Mouse (Mus musculus) kidney, adult 2 months (tissue): ENCODE results near the gene Ranbp1. TPM values are rescaled to one million over a fixed set of nuclear protein-coding genes. Genes with fewer than 3 reads are reported as not detected.
A peak's percentile ranks its signal among the peaks of the same experiment; 100 is the strongest.

Experiments
- DNase-seq: peaks from one replicate; pipeline ENCODE4 v3.0.0; 2021
- H3K27ac ChIP-seq: fragments of 200-500 bp; 2 replicates; pipeline ENCODE4 v1.5.1; 2012; ENCODE audit warnings: low read depth, low read length, control low read depth, inconsistent platforms; ENCODE audit not compliant: insufficient read depth
- H3K27me3 ChIP-seq: fragments of 200-500 bp; replicated peaks from 2 replicates; pipeline ENCODE4 v1.6.1; 2012; ENCODE audit warnings: mild to moderate bottlenecking, moderate library complexity, low read length, inconsistent platforms; ENCODE audit not compliant: control insufficient read depth, insufficient read depth
- H3K36me3 ChIP-seq: fragments of 200-500 bp; 2 replicates; pipeline ENCODE4 v1.6.1; 2012; ENCODE audit warnings: mild to moderate bottlenecking, moderate library complexity, low read length, inconsistent platforms; ENCODE audit not compliant: control insufficient read depth, insufficient read depth
- H3K4me1 ChIP-seq: fragments of 200-500 bp; 2 replicates; pipeline ENCODE4 v1.6.1; 2011; ENCODE audit warnings: low read length; ENCODE audit not compliant: control insufficient read depth, insufficient read depth
- H3K4me3 ChIP-seq: fragments of 200-500 bp; 2 replicates; pipeline ENCODE4 v1.5.1; 2011; ENCODE audit warnings: mild to moderate bottlenecking, low read depth, low read length, control low read depth; ENCODE audit not compliant: insufficient read depth
- CTCF ChIP-seq: fragments of 200-500 bp; conservative IDR thresholded peaks from 2 replicates; pipeline ENCODE4 v1.5.1; 2011; ENCODE audit warnings: low read depth, mild to moderate bottlenecking, control low read depth, low read length, moderate library complexity, mixed read lengths; ENCODE audit not compliant: insufficient read depth, insufficient read length
- POLR2A ChIP-seq: fragments of 200-500 bp; IDR thresholded peaks from one replicate; pipeline ENCODE4 v1.6.1; 2011; ENCODE audit warnings: low read depth, low read length, control low read depth
- WGBS: fragments of 180-500 bp; shearing (Covaris S2); methylation state at CpG from one replicate; pipeline ENCODE4 v1.1.7; 2018; 5-methylcytosine and 5-hydroxymethylcytosine counted together
- polyA plus RNA-seq: library from polyadenylated mRNA; depleted of rRNA; stranded (reverse); fragments of >200 nt; gene quantifications from 2 replicates; pipeline ENCODE4 v1.2.3, GENCODE M21; 2012

The Ranbp1 gene
- polyA plus RNA-seq, 1 experiment, result 38.5 TPM

DNA sequence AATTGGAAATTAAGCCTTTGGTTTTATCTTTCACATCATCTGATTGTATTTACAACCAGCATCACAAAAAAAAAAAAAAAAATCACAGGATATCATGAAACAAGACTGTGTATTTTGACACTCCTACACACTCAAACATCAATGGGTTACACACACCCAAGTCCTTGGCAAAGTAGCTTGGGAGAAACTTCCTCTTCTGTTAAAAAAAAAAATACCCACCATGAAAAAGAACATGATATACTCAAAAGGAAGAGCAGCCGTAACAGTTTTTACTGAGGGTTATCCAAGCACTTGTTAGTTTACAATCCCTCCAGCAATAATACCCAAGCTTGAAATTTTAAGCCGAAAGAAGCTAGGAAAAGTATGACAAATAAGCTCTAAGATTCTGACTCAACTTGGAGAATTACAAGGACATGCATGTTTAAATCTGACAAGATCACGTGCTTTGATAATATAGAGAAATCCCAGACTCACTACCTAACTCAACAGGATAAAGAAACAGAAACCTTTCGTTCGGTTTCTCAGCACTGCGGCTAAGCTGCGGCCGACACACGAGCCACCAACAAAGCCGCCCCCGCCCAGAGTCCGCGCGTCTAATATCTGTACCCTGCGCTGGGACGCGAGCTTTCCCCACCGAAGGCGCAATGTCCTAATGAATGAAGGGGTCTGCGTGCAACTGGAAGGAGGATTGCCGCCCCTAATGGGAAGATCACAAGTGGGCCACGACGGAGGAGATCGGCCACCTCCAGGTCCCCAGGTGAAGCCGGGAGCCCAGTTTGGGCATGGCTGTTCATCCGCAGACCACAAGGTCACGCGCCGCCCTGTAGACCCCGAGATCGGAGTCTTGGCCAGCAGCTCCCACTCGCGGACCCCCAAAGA lies 772 bp downstream of the Ranbp1 start:
- Histone ChIP-seq H3K4me3 (peak overlapping the region; percentile 91), H3K27ac (0 out of 2 replicates have a peak overlapping the region, but pooled peaks have one; percentile 1), H3K4me1 (peaks cover 5% of the 10 kb centered on the region), H3K27me3 (no peaks in the 10 kb centered on the region), H3K36me3 (no peaks in the 10 kb centered on the region; the same call in 1 of the 2 replicates)
- peak; percentile 16 for DNase-seq
- TF ChIP-seq CTCF, result no peak
- under 1% methylated on average over 33 of the region's 33 CpGs for WGBS

DNA sequence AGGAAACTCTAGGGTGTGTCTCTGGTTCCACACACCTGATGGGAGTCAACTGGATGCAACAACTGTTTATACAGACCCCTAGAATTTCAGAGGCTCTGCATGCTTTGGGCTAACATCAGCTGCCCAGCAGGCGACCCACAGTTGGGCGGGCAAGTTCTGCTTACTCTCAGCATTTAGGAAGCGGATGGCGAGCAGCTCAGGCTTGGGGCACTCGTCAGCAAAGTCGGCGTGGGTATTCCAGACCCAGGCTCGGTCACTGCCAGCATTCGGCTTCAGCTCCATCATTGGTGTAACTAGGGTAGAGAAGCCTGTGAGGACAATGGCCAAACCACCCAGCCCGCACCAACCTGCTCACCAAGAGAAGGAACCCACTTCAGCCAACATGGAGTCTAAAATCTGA lies 7.0 kb downstream of the Ranbp1 start:
- TF ChIP-seq CTCF (no peak), POLR2A (no peak)
- no peak overlapping the region for H3K4me3 ChIP-seq
- H3K27me3 ChIP-seq, result no peaks in the 10 kb centered on the region
- no peak for DNase-seq
- 92% methylated on average over 10 of the region's 10 CpGs for WGBS
- H3K36me3 ChIP-seq, result no peaks in the 10 kb centered on the region; the same call in 1 of the 2 replicates
- no peak overlapping the region for H3K27ac ChIP-seq
- no peaks in the 10 kb centered on the region for H3K4me1 ChIP-seq

DNA sequence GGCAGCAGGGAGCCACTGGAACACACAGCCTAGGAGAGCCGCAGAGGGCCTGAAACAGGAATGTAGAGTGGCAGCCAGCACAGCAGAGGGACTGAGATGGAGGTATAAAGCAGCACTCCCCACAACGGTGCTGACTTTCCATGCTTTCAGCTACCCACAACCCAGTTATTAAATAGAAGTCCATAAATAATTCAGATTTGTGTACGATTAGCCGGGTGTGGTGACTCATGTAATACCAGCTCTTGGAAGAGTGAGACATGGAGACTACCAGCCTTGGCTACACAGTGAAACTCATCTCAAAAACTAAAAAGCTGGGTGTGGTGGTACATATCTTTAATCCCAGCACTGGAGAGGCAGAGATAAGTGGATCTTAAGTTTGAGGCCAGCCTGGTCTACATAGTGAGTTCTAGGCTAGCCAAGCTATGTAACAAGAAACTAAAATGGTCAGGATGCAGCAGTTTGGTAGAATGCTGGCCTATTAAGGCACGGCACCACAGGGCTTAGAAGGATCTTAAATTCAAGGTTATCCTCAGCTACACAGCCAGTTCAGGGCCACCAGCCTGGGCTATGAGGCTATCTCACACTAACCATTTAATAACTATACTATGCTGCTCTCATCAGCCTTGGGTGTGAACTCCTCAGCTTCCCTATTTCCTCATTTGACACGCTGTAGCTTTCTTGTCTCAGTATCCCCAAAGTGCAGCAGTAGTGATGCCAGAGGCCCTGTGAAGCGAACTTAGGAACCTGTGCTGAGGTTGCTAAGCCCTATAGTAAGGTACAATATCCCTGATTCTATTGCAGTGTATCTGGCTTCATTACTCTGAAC lies 11.6 kb downstream of the Ranbp1 start:
- DNase-seq, result no peak
- H3K27me3 ChIP-seq, result no peaks in the 10 kb centered on the region
- H3K4me3 ChIP-seq, result no peak overlapping the region
- no peaks in the 10 kb centered on the region; the same call in 1 of the 2 replicates for H3K36me3 ChIP-seq
- WGBS, result 77% methylated on average over 7 of the region's 7 CpGs
- H3K4me1 ChIP-seq, result peaks cover 8% of the 10 kb centered on the region; the same call in 1 of the 2 replicates
- TF ChIP-seq POLR2A, result no peak
- TF ChIP-seq CTCF, result no peak
- no peak overlapping the region for H3K27ac ChIP-seq

DNA sequence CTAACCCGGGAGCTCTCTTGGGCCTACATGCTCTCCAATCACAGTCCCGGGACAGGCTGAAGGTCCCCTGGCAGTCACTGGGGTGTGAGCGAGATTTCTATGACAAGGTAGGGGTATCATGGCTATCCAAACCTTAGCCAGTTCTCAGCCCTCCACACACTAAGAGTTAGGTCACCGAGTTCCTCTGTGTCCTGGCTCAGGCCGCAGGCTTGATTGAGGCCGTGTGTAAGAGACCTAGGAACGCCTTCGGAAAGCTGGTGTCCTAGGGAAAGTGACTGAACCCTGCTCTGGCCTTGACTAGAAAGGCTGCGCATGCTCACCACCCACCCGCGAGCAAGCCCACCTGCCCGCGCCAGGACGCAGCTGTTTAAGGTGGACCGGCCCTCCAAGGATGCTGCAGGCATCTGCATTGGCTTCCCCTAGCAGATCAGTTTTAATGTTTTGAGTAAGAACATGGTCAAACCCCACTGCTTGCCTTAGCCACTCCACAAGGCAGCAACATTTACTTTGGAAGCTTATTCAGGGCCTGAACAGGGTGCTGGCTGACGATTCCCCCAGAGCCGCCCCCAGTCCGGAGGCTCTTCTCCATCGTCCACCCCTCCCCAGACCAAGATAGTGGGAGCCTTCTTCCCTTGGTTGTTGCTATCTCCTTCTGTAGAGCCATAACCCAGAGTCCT lies 13.0 kb downstream of the Ranbp1 start:
- DNase-seq, result peak; percentile 77
- H3K27ac ChIP-seq, result peak overlapping the region; percentile 79
- 5% methylated on average over 19 of the region's 19 CpGs for WGBS
- H3K4me1 ChIP-seq, result peaks cover 8% of the 10 kb centered on the region; the same call in 1 of the 2 replicates
- TF ChIP-seq CTCF (no peak), POLR2A (no peak)
- no peaks in the 10 kb centered on the region for H3K27me3 ChIP-seq
- no peaks in the 10 kb centered on the region; the same call in 1 of the 2 replicates for H3K36me3 ChIP-seq
- peak overlapping the region; percentile 77 for H3K4me3 ChIP-seq

DNA sequence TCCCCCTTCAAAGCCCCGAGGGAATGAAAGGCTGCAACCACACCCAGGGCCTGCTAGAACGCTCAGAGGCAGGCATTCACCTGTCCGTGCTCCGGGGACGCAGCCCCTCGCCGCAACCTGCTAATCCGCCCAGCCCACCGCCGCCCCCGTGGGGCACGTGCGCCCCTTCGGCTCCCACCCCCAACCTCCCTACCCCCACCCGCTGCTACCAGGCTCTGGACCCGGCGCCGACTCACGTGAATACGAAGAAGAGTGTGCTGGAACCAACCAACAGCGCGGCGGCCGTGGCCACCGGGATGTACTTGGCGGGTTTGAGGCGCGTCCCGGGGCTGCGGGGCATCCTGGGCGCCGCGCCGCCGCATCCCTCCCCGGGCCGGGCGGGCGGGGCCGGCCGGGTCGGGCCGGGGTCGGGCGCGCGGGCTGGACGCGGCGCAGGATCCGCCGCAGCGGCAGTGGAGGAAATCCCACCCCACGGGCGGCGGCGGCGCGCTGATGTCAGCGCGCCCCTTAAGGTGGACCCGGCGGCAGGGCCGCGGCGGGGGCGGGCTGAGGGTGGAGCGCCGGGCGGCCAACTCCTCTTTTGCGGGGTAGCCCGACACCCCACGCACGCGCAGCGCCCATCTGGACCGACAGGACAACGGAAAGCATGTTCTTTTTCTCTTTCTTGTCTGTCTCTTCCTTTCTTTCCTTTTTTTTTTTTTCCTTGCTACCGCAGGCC lies 13.7 kb downstream of the Ranbp1 start, which contains the start of gene Zdhhc8:
Gene Zdhhc8, minus strand, starts transcription at position 466 of the 718 bp plus-strand sequence.
- WGBS, result 2% methylated on average over 77 of the region's 79 CpGs
- no peaks in the 10 kb centered on the region; the same call in 1 of the 2 replicates for H3K36me3 ChIP-seq
- peak; percentile 82 for DNase-seq
- H3K27me3 ChIP-seq, result no peaks in the 10 kb centered on the region
- peaks cover 10% of the 10 kb centered on the region; the same call in 1 of the 2 replicates for H3K4me1 ChIP-seq
- TF ChIP-seq CTCF (no peak), POLR2A (no peak)
- H3K4me3 ChIP-seq, result peak within 1 kb of the TSS; percentile 77
- peak within 1 kb of the TSS; percentile 79 for H3K27ac ChIP-seq
